Mouse (Mus musculus) left cerebral cortex, adult 8-10 months (tissue): ENCODE data around the gene Gprc6a. TPM values are rescaled to one million over a fixed set of nuclear protein-coding genes. Genes with fewer than 3 reads are reported as not detected.

Experiments
- DNase-seq, 2 experiments: peaks; one replicate each; pipeline ENCODE4 v3.0.0; 2022; ENCODE audit warnings: low spot score in 2 of 2
- total RNA-seq, 4 experiments: library from RNA; stranded (reverse); gene quantifications; 2 replicates each; pipeline ENCODE4 v1.2.4; 2022

Gene Gprc6a
- not detected for total RNA-seq

DNA sequence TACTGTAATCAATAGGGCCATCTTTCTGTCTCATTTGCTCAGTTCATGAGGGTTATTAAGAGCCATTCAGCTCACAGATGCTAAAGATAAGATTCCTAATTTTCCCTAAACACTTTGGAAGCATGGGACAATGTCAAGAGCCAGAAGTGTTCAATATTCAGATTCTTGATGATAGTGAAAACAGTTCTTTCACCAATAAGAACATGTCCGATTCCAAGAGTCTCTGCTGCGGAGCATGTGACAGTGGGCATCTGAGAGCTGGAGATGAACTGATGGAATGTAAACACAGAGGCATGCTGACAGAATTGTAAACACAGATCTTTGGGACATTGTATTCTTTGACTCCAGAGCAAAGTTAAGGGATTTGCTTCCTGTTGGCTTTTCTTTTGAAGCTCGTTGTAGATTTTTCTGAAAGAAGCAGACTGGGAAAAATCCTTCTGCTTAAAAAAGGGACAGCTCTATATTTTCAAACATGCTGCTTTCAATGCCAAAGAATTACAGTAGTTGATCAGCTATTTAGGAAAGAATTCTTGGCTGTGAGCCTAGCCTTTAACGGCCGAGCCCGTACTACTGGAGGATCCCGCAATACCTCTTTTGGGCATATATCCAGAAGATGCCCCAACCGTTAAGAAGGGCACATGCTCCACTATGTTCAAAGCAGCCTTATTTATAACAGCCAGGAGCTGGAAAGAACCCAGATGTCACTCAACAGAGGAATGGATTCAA, at the start of gene Gprc6a:
TSS of gene Gprc6a (minus strand) at position 51 of the 726 bp plus-strand sequence.
- no peak for DNase-seq

DNA sequence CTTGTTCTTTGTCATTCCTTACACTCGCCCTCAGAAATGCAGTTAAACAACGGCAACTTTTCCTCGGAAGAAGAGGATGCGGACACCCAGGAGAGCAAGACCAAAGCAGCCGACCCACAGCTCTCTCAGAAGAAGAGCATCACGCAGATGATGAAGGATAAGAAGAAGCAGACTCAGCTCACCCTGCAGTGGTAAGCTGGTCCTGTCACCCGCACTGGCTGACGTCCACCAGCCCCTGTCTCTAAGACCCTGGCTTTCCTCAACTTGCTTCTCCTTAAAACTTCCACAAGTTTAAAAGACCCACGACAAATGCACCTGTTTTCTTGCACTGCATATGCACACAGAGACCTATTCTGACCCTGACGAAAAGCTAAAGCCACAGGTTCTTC, 47.0 kb upstream of the Gprc6a start:
- DNase-seq = no peak

DNA sequence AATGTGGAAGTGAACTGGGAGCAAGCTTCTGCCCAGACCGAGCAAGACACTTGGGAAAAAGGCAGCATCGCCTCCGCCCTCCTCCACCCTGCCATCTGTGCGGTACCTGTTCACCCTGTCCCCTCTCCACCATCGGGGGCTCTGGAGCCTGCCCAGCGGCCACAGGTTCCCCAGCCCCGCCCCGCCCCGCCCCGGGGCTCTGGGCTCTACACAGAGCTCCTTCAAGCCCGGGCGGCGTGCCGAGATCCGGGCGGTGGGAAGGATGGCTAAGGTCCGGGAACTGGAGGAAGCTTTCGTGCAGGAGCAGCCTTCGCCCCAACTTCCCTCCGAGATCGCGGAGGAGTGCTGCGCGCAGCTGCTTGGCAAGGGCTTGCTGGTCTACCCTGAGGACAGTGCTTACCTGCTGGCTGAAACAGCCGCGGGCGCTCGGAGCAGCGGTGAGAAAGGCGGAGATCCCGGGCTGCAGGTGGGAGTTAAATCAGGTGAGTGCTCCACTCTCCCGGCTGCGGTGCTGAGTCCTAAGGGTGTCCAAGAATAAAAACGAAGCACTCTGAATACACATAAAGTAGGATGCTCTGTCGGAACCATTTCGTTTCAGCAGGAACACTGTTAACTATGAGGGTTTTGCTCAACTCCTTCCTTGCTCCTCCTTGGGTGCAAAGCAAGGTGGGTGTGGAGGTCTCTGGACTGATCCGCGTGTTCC, 46.4 kb upstream of the Gprc6a start, which contains the start of gene Rfx6:
TSS of gene Rfx6 (plus strand) at position 209 of the 703 bp plus-strand sequence.
- peak in 1 of 2 experiments; percentile 6 for DNase-seq

DNA sequence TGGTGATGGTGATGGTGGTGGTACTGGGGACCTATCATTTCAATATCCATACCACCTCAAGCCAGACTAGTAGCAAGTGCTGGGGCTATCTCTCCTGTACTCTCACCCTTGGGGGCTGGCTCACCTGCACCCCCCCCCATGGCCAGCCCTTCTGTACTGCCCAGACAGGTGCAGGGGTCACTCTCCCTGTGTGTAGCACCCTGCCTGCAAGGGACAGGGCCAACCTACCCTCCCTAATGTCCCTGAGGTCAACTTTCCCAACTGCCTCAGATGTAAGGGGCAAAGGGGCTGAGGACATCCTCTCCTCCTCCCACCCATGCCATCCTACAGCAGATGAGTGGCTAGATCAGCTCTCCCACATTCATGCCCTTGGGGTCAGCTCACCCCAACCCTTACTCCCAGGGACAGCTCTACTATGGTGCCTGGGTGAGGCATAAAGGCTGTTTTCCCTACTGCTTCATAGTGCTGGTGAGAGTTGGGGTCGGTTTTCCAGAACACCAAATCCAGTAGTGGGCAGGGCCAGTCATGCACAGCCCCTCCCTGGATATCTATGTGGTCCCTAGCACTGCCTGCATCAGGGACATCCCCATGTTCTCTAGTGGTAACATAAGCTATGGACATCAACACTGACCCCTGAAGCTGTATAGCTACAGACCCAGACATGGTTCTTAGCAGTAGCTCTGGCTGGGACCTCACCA, 41.0 kb upstream of the Gprc6a start:
- DNase-seq = no peak

DNA sequence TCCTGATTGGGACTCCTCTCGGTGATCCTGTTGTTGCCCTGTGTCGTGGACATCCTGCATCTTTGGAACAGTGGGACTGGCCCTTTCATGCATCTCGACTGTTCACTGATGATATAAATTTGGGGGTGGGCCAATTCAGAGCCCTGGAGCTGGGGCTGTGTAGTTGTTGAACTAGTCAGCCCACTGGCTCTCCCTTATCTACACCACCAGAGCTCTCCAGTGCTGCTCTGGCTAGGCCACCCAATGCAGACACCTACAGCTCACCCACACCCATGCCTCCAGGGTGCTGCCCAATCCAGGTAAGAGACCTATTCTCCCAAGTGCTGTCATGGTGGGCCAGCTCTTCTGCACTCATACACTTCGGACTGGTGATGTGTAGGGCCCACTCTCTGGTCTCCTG, 40.3 kb upstream of the Gprc6a start:
- DNase-seq = no peak

DNA sequence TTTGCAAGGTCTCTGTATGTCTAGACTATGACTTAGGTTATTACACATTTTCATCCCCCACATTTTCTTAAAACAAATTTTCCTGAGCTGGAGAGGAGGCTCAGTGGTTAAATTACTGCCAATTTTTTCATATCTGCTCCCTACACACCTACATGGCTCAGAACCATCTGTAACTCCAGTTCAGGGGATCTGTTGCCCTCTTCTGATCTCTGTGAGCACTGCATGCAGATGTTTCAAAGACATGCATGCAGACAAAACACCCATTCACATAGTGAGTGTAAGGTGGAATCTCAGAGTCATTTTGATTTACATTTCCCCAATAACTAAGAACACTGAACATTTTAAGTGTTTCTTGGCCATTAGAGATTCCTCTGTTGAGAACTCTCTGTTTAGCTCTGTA, 38.1 kb upstream of the Gprc6a start:
- DNase-seq = no peak

DNA sequence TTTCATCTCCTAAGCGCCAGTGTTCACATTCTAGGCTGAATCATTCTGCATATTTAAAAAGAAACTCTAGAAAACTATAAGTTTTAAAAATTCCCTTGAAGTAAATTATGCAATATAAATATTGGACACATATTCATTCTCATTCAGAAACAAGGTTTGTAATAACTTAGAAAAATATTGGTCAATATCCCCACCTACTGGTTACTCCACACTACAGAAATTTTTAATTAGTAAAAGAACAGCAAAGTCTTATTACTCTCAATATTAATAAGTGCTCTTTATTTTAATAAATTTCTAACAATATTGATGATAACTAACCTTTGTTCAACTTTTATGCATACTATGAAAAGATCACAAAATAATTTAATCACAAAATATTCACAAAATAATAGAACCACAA, 26.1 kb upstream of the Gprc6a start:
- no peak for DNase-seq

DNA sequence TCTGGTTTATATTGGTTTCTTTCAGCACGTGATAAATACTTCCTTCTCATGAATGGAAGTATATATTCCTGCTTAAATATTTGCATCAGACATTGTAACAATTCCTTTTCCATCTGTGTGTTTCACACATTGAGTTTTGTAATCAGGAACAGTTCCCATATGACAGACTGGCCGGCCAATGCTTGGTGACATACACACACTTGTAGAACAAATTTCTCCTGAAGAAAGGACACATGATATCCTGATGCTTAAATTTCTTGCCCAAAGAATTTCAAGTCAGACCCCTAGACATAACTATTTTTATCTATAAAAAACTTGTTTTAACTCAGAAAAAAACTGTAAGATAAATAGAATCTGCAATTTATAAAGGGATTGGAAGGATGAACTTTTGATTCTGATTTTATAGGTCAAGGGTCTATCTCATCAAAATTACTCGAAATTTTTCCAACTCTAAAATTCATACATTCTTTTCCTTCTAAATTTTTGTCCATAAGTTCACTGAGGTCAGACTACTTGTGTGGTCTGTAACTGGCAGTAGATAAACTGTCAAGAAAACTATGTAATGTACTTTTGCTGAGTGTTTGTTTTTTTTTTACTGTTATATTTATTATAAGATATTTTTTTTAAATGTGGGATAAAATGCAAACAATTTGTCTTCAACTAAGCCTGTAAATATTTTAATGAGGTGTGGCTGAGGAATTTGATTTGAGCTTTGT, 18.4 kb upstream of the Gprc6a start:
- no peak for DNase-seq

DNA sequence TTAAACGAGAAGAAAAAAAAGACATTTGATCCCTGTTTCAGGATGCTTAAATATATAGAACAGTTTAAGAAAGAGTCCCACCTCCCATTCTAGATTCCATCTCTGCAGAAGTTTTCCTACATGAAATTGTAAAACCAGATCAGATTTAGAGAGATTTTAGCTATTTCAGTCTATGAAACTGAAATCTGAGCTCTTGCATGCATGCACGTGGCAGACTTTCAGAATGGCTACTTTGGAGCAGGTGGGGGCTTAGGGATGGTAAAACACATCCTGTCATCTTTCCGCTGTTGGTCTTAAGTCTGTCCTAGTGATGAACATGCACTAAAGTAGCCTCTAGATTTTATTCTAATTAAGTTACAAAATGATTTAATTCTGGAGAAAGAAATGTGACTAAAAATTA, 10.1 kb downstream of the Gprc6a start:
- DNase-seq = no peak

DNA sequence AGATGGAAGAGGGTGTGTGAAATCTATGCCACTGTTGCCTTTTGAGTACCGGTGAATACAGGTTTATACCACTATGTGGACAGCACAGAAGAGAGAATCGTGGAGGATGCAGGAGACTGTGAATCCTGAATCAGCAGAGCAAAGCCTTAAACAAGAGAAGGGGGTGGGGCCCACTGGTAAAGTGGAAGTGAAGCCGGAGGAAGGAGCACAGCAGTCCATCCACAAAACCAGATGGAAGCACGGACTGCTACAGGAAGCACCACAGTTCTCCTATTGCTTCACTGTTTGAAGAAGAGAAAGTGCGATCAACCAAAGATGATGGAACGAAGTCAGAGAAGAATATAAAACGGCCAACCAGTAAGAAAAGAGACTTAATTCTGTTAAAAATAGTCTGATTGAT, 11.1 kb downstream of the Gprc6a start:
- no peak for DNase-seq

DNA sequence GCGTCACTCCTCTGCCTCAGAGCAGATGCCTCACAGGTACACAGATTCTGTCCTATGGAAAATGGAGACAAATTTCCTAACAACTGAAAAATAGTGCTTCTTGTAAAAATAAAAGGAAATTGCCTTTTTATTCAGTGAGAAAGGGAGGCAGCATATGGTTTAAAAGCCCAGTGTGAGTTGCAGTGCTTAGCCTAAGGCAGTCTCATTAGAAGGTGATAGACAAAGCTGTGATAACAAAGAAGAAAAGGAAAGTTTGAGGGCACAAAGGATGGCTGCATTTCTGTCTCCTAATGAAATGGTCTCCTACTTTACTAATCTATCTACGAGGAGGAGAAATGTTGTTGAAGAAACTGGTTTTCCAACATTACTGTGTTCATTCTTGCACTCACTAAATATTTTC, 12.7 kb downstream of the Gprc6a start:
- no peak for DNase-seq

DNA sequence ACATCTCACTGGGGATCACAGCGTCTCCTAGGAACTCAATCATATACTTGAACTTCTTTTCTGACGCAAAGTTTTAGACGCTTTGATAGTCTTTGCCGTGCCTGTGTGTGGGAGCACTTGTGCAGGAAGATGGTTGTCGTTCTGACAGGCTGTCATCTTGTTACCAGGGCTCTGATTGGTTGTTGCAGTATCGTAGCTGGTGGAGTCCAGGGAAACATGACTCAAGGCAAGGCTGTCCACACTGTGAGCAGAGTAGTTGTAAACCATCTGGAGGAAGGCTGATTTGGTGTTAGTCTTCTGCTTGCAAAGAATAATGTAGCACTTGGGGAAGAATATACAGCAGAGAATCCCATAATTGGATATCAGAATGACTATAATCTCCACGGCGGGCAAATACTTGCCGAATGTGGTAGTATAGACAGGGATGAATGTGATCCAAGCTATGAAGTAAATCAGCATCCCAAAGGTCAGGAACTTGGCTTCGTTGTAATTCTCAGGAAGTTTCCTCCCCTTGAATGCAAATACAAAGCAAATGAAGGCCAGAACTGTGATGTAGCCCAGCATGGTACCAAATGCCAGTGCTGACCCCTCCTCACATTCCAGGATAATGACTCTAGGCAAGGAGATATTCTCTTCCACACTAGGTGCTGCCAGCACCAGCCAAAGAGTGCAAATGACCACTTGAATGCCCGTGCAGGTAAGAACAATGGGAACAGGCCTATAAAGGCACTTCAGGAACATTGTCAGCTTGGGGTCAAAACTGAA, 16.3 kb downstream of the Gprc6a start:
- DNase-seq = no peak

DNA sequence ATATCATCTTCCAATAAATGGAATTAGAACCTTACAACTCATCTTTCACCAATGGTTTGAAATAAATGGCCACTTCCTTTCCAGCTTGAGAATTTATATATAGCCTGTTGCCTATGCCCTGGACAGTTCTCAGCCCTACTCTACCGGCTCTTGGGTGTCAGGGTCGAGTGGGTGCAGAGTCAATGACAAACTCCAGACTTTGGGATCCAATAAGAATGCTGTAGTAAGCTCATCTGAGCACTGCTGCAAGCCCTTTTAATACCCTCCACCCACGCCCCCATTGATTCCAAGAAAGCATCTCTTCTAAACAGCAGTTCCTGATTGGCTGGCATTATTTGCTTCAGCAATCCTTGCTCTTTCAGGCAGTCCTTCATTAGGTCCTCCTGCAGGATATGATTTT, 17.8 kb downstream of the Gprc6a start:
- DNase-seq = no peak

DNA sequence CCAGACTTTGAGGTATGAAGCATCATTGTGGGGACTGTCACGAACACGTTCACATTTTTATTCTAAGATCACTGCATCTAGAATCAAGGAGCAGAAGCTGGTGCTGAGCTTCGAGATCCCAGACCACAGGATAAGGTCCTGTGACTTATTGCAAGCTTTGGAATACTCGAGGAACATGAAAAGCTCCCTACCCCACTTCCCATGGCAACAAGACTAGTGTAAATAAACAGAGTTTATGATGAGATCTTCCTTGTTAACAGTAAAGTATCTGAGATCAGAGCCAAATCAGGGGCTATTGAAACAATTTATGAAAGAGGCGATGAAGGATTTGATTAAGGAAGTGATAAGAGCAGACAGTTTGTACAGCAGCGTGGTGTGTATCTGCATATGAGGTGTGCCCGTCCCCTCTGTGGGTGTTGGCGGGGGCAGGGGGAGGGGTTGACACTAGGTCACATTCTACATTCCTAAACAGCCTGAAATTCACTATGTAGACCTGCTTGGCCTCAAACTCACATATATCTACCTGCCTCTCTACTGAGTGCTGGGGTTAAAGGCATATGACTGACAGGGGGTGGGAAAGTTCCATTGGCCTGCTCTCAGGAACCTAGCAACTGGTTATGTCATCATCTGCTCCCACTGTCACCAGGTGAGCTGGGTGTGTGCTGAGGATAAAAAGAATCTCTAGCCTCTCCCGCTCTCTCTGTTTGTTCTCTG, 19.1 kb downstream of the Gprc6a start:
- no peak for DNase-seq

DNA sequence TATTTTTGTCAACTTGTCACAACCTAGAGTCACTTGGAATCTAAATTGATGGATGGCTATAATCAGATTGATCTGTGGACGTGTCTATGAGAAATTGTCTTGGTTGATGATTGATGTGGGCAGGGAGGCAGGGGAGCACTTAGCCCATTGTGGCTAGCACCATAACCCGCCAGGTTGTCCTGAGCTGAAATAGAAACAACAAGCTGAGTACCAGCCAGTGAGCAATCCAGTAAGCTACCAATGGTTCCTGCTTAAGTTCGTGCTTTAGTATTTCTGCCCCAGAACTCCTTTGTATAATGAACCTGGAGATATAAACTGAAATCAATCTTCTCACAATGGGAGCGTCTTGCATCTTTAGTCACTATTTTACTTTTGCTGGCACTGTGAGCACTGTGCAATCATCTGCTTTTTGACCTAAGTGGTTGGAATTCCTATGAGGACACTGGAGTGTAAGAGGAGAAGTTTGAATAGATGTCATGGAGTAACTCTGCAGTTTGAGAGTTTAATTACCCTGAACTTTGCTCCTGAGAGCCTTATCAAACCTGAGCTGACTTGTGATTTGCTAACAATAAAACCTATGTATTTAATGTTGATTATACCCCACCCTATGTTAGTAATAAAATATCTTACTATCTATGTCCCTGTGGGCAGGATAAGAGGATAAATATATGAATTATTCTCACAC, 21.4 kb downstream of the Gprc6a start:
- no peak for DNase-seq

DNA sequence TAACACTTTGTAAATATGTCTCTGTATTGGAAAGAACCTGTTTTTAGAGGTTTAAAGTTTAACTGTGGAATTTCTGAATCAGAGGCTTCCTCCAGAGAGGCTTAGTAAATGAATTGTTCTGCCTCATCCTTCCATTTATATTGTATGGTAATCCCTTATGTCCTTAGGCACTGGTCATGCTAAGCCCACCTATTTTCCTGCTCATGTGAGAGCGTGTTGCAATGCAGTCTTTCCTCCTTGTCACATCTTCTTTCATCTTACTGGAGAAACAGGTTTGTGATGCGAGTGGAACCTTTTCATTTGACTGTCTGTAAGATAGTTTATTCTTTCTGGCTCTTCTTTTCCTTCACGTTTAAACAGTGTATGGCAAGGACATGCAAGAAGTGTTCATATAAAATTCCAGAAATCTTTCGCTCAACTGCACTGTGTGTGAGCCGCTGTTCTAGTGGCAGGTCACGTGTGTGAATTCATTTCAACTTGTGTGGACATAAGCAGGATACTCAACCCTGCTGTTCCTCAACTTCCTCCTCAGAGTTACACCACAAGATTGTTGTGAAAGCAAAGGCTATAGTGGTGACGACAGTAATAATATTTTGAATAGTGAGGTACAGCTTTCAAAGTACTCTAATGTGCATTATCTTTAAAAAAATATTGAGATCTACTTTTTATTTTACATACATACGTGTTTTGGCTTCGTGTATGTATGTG, 34.2 kb downstream of the Gprc6a start:
- no peak for DNase-seq

DNA sequence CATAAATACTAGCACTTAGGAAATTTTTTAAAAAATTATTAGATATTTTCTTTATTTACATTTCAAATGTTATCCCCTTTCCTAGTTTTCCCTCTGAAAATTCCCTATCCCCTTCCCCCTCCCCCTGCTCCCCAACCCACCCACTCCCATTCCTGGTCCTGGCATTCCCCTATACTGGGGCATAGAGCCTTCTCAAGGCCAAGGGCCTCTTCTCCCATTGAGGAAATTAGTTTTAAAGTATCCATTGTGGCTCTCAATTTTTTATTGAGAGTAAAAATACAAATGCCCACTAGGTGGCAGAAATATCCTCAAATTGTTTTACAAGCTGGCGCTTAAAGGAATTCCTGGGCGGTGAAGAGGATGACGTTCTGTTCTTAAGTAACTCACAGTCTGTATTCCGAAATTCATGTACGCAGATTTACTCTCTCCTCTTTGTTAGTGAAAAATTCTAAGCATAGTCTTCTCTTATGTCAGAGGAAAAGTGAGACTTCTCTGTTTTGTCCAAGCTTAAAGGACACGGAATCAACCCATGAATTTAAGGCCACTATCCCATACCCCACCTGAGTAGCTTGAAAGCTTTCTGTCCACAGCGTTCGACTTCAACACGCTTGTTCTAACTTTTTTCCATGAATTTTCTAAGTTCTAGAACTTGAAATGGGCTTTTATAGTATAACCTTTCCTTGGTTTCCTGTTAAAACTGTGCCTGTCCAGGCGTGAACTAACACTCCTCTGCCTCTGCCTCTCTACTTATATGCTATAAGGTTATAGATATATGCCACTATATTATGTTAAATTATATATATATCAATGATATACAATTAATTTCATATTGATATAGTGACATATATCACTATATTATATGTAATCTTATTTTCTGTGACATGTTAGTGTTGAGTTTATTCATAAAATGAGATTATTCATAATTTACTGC, 36.0 kb downstream of the Gprc6a start:
- no peak for DNase-seq

DNA sequence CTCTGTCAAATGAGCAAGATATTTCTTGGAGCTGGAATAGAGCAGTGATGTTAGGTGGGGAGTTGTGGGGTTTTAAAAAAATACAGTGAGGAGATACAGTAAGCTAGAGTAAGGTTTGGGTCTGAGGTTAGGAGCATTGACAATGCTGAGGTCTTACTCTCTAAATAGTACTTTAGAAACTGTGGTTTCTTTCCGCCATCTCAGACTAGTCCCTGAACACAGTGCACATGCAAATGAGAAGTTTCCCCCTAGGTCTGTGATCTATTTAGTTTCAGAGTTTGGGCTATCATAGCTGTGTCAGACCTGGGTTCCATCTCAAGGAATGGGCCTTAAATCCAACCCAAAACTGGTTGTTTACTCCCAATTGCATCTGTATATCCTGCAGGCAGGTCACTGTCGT, 39.7 kb downstream of the Gprc6a start:
- DNase-seq = no peak
